Mouse (Mus musculus): ENCODE measurements at regions not wholly inside any gene's neighbourhood (a gene's known extent, or its start where the extent isn't known, plus 50 kb on each side); places are given as distances from the start of the nearest gene placed in this dataset.
"Not testable (repeated sequence)": the region's sequence is repeated elsewhere in the genome, so short reads cannot be mapped to it uniquely, and the experiment has no call there.

DNA sequence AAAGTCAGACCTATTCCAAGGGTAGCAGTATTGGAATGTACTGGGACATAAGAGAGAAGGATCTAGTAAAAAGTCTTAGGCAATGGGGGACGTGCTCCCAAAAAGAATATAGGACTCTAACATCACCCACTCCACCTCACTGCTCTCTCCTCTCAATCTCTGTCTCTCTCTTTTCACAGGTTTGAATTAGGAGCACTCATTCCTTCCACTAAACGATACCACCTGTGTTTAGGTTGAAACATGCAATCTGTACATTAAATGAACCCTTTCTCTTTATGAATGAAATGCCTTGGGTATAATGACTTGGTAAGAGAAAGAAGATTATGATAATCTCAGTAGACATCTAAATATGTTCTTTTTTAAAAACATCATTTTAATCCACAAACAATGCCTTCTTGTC is 129.4 kb downstream of the Zpld1 start:
- no peak for DNase-seq

DNA sequence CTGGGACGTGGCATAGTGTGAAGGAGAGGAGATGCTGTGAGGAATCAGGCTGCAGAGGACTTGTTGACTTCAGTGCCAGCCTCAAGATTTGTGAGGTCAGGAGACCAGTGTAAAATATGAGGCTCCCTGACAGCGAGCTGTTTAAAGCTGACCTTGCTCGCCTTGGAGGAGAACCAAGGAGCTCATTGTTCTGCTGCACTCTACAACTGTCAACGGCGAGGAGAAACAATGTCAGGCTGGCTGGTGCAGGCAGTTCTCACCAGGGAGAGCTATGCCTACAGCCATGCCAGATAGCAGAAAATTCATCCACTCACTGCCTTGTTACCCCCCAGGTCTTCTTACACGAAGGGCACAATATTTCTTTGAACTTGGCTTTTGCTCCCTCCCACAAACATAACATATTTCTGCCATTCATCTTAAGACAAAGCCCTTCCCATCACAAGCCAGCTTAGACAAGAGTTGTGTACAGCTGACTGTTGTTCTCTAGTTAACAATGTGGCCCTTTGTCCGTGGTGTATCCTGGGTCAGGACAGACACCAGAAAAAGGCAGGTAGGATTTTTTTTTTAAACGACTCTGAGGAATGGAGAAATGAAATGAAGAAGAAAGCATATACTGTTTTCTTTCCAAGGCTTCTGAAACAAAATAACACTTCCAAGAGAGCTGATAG is 131.5 kb downstream of the Zpld1 start:
- DNase-seq, result no peak

DNA sequence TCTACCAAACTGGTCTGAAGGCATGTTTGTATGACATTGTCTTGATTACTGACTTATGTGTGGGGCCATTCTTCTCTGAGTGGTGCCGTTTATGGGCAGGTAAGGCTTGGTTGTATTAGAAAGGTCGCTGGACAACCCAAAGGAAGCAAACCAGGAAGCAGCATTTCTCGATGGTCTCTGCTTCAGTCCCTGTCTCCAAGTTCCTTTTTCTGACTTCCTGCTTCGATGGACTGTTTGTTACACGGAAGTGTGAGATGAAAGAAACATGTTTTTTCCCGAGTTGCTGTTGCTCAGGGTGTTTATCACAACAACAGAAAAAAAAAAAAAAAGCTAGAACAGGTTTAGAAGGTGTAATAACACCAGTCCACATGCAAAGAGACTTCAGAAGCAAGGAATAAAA is 134.9 kb downstream of the Zpld1 start:
- no peak for DNase-seq

DNA sequence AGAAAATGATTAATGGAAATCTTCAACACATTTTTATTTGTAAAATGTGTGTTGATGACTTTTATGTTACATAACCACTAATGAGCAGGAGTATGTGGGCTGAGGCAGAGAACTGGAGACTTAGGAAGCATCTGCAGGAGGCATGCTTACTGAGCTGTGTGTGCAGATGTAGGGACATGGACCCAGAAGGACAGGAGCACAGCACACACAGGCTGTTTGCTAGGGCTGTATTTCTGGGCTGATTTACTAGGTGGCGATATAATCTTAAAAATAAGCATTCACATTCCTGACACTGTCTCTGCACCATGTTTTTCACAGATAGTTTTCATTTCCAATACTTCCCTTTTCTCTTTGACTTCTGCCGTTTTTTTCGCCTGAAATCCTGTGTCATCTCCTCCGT is 146.1 kb downstream of the Zpld1 start:
- no peak for DNase-seq

DNA sequence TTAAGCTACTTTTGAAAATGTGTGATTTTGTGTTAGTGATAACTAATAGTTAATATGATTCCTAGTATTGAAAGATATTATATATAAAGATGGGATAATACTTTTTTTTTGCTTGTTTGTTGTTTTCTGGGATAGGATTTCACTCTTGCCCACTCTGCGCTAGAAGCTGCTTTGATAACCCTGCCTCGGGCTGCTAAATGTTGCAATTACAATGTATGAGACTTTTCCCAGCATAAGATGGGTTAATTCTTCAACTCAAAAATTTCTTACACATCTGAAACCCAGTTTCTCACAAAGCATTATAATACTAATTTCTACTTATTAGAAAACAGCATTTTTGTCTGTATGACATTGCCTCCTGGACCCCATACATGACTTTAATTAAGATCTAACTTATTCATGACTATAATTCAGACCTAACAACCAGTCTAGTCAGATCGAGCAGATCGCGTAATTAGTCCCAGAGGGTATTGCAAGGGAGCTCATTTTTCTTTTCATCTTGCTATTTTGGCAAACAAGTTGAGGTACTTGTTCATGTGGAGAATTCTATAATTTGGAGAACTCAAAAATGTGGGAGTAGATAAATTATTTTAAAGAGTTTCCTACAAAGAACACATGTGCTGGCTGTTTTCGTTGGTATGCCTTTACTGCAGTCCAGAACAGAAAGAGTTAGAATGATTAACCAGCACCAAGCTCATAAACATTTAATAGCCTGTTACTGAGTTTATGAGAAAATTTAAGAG is 155.2 kb downstream of the Zpld1 start:
- DNase-seq, result no peak

DNA sequence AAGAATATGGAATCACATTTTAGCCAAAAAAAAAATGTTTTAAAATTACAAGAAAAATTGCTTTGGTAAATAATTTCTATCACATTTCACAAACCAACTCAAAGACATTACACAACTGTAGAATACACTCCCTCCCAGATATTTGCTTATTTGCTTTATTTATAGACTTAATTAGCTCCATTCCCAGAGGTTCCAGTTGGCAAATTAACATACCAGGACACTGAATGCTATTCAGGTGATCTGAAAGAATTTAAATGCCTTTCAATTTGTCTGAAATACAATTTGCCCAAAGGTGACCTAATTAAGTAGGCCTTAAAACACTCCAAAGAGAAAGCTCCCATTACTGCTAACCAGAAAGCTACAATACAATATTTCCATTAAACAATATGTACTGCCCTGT is 162.8 kb downstream of the Zpld1 start:
- DNase-seq, result no peak

DNA sequence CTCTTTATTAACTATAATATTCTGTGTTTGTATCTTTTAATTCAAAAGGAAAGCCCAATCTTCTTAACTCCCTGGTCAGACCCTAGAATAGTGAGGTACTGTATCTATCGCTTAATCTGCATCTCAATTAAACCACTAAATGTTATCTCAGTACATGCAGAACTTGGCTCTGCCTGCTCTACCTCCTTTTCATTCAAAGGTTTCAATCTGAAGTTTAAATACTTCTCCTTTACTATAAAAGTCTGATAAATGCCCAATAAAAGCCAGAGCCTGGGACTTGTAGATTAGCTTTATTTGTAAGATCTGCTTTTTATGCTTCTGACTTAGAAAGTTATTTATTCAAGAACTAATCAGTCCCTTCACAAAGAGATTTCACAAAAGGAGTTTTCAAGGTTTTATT is 200.1 kb downstream of the Zpld1 start:
- no peak for DNase-seq

DNA sequence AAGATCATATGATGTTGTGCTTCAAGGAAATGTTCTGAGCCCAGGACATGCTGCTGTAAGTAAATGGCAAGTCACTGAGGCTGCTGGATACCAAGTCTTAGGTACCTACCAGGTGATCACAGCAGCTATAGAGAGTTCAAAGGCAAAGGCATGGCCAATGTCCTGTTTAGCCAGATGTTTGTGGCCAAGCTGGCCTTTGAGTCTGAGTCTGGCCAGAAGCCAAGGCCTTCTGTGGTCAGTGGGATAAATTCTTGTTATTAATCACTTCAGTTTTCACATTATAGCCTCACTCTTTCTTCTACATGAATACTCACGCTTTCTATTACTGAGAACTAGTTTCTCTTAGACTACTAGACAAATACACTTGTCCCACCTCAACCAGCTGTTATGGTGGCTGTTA is 210.3 kb downstream of the Zpld1 start:
- DNase-seq, result no peak

DNA sequence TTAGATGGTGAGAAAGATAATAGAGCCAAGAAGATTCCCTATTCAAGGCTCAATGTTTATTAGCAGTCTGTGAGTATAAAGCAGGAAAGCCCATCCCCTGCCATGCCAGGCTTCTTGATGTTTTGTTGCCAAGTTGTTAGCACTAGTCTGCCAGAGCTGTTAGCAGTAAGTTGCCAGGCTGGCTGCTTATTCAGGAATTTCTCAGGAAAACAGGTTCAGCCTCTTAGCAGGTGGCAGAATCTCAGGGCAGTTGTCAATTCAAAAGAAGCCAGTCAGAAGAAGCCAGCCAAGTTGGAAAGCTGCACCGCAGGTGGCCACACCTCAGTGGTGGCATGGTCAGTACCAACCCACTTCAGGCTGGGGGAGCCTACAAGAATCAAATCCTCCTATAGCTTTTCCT is 221.6 kb downstream of the Zpld1 start:
- DNase-seq, result peak; percentile 58 to 69

DNA sequence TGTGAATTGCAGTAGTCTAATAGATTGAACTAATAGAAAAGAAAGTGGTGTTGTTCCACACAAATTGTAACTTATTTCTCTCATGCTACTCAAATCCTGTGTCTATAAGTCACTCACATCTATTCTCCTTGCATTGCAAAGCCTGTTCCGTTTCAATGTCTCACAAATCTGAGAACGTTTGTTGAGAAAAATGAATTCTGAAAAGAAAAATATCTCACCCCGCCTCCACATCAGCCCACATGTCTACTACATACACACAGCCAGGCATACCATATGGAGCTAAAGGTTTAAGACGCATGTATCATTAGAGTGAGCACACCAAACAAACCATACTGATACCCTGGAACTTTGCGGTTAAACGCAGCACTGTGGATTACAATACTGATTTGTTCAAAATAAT is 258.0 kb downstream of the Zpld1 start:
- DNase-seq, result no peak

DNA sequence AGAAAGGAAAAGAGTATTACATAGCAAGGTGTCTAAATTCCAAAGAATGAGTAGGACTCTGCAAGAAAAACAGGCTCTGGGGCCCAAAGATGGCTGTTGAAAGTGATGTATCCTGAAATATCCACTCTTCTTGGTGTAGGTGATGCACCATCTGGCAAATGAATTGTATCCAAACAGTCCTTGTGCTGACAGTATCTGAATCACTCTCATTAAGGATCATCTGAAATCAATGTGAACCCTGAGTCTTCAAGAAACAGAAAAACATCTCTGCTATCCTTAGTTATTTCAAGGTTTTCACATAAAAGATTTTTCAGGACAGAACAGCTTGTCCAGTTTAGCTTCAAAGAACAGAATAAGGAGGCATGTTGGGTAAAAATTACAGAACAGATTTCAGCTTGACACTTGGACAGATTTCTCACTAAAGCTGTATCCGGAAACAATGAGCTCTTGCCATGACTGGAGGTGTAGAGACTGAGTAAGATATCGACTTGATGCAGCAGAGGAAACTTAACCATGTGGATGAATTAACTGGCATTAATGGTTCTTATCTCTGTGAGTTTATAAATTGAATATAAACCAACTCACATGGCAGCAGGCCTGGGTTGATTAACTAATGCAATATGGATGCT is 296.0 kb downstream of the Zpld1 start:
- no peak for DNase-seq

DNA sequence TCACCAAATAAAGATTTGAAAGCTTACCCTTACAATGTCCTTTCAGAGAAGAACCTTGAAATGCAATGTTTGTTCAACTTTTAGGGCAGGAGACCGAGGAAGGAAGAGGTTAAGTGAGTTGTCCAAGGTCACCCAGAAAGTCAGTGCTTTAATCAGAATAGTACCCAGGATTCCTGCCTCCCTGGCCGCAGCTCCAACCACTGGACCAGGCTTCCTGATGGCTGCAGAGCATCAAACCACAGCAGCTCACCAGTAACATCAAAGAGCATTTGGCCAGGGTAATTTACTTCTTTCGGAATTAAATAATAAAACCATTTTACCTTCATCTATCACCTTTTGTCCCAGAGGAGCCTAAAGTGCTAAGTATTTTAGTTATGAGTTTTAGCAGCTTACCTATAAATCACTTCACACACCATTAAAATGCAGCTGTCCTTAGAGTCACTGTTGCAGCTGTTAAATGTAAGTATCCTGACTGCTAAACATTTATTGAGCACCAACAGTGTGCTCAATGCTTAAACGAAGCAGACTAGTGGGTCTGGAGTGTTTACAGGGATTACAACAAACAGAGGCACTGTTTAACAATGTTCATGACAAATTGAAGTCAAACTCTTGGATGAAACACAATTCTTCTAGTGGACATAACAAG is 306.1 kb downstream of the Zpld1 start:
- DNase-seq, result no peak

DNA sequence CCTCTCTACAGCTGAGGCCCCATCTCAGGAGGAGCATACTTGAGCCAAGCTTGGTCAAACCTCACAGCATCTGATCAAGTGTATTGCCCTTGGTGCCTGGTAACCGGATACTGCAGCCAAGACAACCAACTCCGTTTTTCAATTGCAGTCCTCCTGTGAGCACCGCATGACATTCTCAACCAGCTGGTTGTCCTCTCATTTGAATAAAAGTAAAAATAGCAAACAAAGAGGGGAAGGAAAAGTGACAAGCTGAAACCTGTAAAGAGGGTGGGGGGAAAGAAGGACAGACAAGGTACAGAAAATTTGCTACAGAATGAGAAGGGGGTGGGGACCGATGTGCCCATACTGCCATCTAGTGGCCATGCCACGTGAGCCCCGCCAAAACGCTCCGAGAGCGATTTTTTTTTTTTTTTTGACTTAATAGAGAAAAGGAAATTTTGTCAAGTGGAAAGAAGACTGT is 314.0 kb downstream of the Zpld1 start:
- DNase-seq, result peak; percentile 38 to 65

DNA sequence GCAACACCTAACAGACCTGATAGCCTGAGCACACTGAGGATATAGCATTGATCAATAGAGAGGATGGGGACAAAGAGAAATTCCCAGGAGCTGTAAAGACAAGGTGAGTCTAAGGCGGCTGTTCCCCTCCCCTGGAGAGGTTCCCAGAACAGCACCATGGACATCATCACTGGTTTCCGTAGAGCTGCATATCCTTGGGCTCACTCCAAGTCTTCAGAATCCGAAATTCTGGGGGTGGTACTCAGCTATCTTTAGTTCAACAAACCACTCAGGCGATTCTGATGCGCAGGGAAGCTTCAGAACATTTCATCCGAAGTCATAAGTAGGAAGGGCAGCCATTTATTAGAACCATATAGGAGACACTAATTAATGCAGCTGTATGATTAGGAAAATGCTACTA is 327.4 kb downstream of the Zpld1 start:
- no peak for DNase-seq

DNA sequence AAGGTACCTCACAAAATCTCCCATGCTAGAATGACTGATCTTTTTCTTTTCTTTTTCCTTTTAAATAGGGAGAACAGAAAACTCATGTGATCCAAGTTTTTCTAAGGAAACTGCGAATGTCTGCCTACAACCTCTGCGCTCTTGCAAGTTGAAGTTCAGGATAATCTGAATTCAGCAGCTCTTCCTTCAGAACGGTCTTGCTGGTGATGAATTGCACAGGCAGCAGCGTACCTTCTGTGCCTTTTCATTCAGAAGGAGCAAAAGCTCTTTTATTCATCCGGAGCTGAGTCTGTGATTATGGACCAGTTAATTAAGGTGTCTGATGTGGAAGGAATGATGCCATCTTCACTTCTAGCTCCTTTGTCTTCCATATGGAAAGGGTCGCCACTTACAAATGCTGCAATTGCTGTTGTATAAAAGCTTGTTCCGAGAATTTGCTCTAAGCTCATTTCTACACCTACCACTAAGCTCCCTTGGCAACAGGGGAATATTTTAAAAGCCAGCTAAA is 353.9 kb downstream of the Zpld1 start:
- DNase-seq, result no peak

DNA sequence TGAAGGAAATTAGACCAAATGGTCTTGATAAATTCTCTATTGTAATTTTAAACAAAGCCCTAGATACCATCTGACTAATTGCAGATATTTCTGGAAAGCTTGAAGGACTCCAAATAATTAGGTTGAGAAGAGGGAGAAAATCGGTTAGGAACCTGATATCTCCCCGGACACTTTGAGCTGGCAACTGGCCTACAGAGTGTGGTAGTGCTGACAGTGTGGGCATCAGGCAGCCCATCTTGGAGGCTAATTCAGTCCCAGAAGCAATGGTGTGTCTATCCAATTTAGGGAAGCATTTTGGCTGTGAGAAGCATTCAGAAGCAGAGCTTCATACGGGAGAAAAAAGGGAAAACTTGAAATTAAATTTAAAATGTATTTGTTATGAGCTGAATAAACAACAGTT is 369.5 kb downstream of the Zpld1 start:
- peak in 1 of 2 experiments; percentile 9 for DNase-seq

DNA sequence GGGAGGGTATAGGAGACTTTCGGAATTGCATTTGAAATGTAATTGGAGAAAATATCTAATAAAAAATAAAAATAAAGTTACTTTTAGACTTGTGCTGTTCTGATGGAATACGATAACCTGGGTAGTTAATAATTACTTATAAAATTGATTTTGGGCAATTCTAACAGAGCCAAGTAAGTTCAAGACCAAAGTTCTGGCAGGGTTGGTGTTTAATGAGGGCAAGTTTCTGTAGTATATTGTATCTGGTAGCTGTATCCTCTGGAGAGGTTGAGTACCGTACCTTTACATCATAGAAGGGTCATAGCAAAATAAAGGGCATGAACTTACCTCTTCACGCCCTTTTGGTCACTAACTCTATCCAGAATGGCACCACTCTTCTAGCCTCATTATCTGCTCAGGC is 394.9 kb downstream of the Zpld1 start:
- DNase-seq, result no peak

DNA sequence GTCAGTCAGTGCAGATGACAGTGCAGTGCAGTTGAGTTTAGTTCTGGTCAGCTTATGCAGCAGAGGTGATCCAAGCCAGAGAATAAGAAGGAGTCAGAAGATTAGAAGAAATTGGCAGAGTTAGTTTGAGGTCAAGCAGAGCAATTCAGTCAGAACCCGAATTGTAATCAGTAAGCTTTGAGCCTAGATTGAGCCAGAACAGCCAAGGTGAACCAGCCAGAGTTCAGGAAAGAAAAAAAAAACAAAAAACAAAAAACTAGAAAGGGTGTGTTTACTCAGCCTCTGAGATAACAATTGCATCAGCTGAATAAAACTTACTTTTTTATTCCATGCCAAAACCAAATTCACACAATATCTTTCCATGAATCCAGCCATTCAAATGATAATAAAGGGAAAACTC is 396.3 kb downstream of the Zpld1 start:
- no peak for DNase-seq

DNA sequence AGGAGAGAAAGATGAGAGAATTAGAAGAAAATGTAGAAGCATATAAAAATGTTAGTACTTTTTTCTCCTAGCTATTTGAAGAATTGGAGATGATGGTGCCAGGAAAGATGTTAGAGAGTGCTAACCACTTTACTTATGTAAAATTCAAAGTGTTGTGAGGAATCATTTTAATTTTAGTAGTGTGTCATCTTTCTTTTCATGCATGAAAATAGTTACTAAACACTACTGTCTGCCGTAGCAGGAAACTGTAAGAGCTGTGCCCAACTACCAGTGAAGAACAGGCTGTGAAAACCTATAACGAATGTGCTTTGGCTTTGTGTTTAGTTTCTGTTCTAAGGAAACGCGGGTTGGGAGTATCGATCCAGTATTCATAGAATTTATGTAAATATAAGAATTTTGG is 403.1 kb downstream of the Zpld1 start:
- DNase-seq, result no peak

DNA sequence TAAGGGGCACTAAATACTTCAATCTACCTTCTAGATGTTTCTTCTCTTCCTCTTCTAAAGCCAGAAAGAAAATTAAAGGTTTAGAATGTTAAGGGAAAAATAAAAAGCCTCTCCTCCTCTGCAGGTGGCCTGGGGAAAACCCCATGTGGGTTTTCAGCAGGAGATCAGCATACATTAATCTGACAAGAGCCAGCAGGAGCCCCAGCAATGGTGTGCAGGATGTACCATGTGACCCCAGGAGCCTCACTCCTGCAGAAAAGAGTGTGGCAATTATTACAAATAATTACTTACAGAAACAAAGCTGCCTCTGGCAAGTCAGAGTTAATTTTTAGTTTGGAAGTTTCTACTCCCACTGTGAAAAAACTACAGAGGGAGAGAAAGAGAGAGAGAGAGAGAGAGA is 440.4 kb downstream of the Zpld1 start:
- DNase-seq, result no peak

DNA sequence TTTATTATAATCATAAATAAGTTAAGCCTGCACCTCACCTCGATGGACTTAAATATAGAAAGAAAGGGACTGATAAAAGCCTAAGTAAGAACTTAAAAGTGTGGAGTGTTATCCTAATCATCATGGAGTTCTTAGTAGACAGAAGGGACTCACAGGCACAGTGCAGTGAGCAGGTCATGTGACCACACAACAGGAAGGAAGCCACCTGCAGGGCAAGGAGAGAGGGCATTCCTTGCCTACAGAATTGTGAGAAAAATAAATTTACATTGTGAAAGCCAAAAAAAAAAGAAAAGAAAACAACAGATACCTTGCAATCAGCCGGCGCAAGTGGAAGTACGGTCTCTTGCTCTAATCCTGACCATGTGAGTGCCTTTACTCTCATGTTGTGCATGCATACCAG is 454.8 kb downstream of the Zpld1 start:
- not testable (repeated sequence) for DNase-seq
